Comparison of ENCODE assay signal across 9 mouse cellular contexts in genomic region chr4:71291741-71292149, GRCm38 (mm10).
A peak's percentile ranks its signal among the peaks of the same experiment; 100 is the strongest.
DNase-seq lines count a peak whose midpoint lies in the region; TF ChIP-seq lines count a peak whose summit lies in the region.
"Had no signal": no experiment of that assay in that cellular context is flagged by ENCODE, and none has a peak within 500 bp of the region (broad histone marks: within the 10 kb centered on the region; RNA-seq: fewer than 3 reads in every experiment).

No protein-coding gene starts in this region.

- H3K4me3 ChIP-seq in myocyte = peak overlapping the region; percentile 29
- no peak overlapping the region for H3K4me3 ChIP-seq in embryonic facial prominence, embryonic 10.5 days
- H3K4me3 ChIP-seq: embryonic facial prominence, embryonic 12.5 days; limb, embryonic 13.5 days had no signal

- H3K27ac ChIP-seq in embryonic facial prominence, embryonic 10.5 days (replicated peaks) = no peak overlapping the region
- H3K27ac ChIP-seq: embryonic facial prominence, embryonic 12.5 days; limb, embryonic 13.5 days had no signal

- 93% methylated on average over 10 of the region's 10 CpGs for WGBS in embryonic facial prominence, embryonic 10.5 days

- TF ChIP-seq POLR2A in myocyte (IDR thresholded peaks at IDR 0.05; ENCODE audit: insufficient read length, low read depth) = no peak

- H3K79me2 ChIP-seq in myocyte (ENCODE audit: control insufficient read depth, insufficient read depth) = no peaks in the 10 kb centered on the region

- no peaks in the 10 kb centered on the region for H3K27me3 ChIP-seq in myocyte (ENCODE audit: control insufficient read depth, insufficient read depth, insufficient read length)
- no peaks in the 10 kb centered on the region for H3K27me3 ChIP-seq in embryonic facial prominence, embryonic 10.5 days (replicated peaks; ENCODE audit: low read depth, poor library complexity, severe bottlenecking)
- H3K27me3 ChIP-seq: embryonic facial prominence, embryonic 12.5 days; limb, embryonic 13.5 days had no signal

- H3K36me3 ChIP-seq in myocyte (ENCODE audit: control insufficient read depth, insufficient read depth) = no peaks in the 10 kb centered on the region
- no peaks in the 10 kb centered on the region for H3K36me3 ChIP-seq in embryonic facial prominence, embryonic 10.5 days (replicated peaks)
- H3K36me3 ChIP-seq: embryonic facial prominence, embryonic 12.5 days; limb, embryonic 13.5 days had no signal

- peaks cover 32% of the 10 kb centered on the region for H3K9me3 ChIP-seq in embryonic facial prominence, embryonic 10.5 days

- DNase-seq in CD4-positive, CD25-positive, alpha-beta regulatory T cell, adult 2 months (ENCODE audit: low read depth, low spot score) = peak; percentile 83
- peak; percentile 76 for DNase-seq in T-cell, adult 2 months (ENCODE audit: low spot score)
- peak; percentile 81 for DNase-seq in induced T-regulatory cell, adult 2 months (ENCODE audit: low read depth)
- no peak for DNase-seq in cerebellum, postnatal 10 days
- no peak for DNase-seq in cerebellum, postnatal 14 days
- DNase-seq in embryonic facial prominence, embryonic 10.5 days (ENCODE audit: low spot score) = no peak

- peak overlapping the region; percentile 74 for H3K4me2 ChIP-seq in myocyte (ENCODE audit: low read depth)
- H3K4me2 ChIP-seq: embryonic facial prominence, embryonic 12.5 days; limb, embryonic 13.5 days had no signal

- no peaks in the 10 kb centered on the region for H3K4me1 ChIP-seq in embryonic facial prominence, embryonic 10.5 days
- H3K4me1 ChIP-seq: embryonic facial prominence, embryonic 12.5 days; limb, embryonic 13.5 days had no signal

- no peak overlapping the region for H3ac ChIP-seq in myocyte (ENCODE audit: control insufficient read depth, insufficient read length)

TF ChIP-seq in myocyte, 11 proteins besides CTCF, POLR2A, EP300 and RAD21:
- no peak for TF ChIP-seq REST (IDR thresholded peaks at IDR 0.05; ENCODE audit: insufficient read depth, insufficient read length)

Comparison
In these comparisons a context has a peak if more than half of its experiments do, and no peak if none do; other contexts are left out.
1. DNase-seq: peak in CD4-positive, CD25-positive, alpha-beta regulatory T cell, adult 2 months (single experiment), T-cell, adult 2 months (single experiment) and induced T-regulatory cell, adult 2 months (single experiment); none in cerebellum, postnatal 10 days (0 of 2), cerebellum, postnatal 14 days (0 of 2) and embryonic facial prominence, embryonic 10.5 days (single experiment).